Mouse (Mus musculus) lung, postnatal 0 days (tissue): ENCODE measurements around the gene Rora.

Experiments used
- CTCF ChIP-seq: IDR thresholded peaks from 2 replicates; pipeline ENCODE4 v1.5.1; 2016; ENCODE audit warnings: antibody characterized with exemption, mild to moderate bottlenecking
- EP300 ChIP-seq: IDR thresholded peaks from 2 replicates; pipeline ENCODE4 v1.6.1; 2016; ENCODE audit warnings: antibody characterized with exemption, mild to moderate bottlenecking, control low read depth

- TF ChIP-seq CTCF (no peak), EP300 (no peak)
Measured at GRCm38 (mm10) chr9:69121117-69121740, 467.6 kb downstream of the Rora start.
